Mouse (Mus musculus) midbrain, embryonic 15.5 days (tissue): ENCODE data around the gene Gpnmb. TPM values are rescaled to one million over a fixed set of nuclear protein-coding genes. Genes with fewer than 3 reads are reported as not detected.

Experiments
- ATAC-seq: fragments of 200-750 bp; cut with Nextera tagmentation; replicated peaks from 2 replicates; pipeline ENCODE4 v1.8.0; 2017; ENCODE audit warnings: moderate TSS enrichment
- H3K27ac ChIP-seq: fragments of 300-500 bp; sonication (generic); 2 replicates; pipeline ENCODE4 v1.5.1; 2015; ENCODE audit warnings: mild to moderate bottlenecking, inconsistent platforms
- H3K27me3 ChIP-seq: fragments of 300-500 bp; sonication (generic); replicated peaks from 2 replicates; pipeline ENCODE4 v1.6.1; 2015; ENCODE audit warnings: inconsistent platforms
- H3K36me3 ChIP-seq: fragments of 300-500 bp; sonication (generic); replicated peaks from 2 replicates; pipeline ENCODE4 v1.6.1; 2015; ENCODE audit warnings: inconsistent platforms
- H3K4me1 ChIP-seq: fragments of 300-500 bp; sonication (generic); 2 replicates; pipeline ENCODE4 v1.6.1; 2015; ENCODE audit warnings: inconsistent platforms
- H3K4me2 ChIP-seq: fragments of 300-500 bp; sonication (generic); 2 replicates; pipeline ENCODE4 v1.6.1; 2015; ENCODE audit warnings: inconsistent platforms, mild to moderate bottlenecking, moderate library complexity
- H3K4me3 ChIP-seq: fragments of 300-500 bp; sonication (generic); 2 replicates; pipeline ENCODE4 v1.5.1; 2015; ENCODE audit warnings: mild to moderate bottlenecking, inconsistent platforms
- H3K9ac ChIP-seq: fragments of 300-500 bp; sonication (generic); 2 replicates; pipeline ENCODE4 v1.6.1; 2015; ENCODE audit warnings: mild to moderate bottlenecking, inconsistent platforms
- H3K9me3 ChIP-seq: fragments of 300-500 bp; sonication (generic); 2 replicates; pipeline ENCODE4 v1.6.1; 2016; ENCODE audit warnings: inconsistent platforms
- whole genome bisulfite sequencing: fragments of 180-500 bp; shearing (Covaris S2); methylation state at CpG from one replicate; pipeline ENCODE4 v1.1.7; 2015; ENCODE audit warnings: mixed read lengths; 5-methylcytosine and 5-hydroxymethylcytosine counted together
- polyA plus RNA-seq: library from polyadenylated mRNA; unstranded; fragments of >200 nt; fragmentation: Nextera tagmentation; extraction: Ambion mirVana; gene quantifications from 2 replicates; pipeline ENCODE4 v1.2.1, GENCODE M21; 2015

The Gpnmb gene
- polyA plus RNA-seq, 1 experiment from 2014 or later = 0.36 TPM

GRCm38 (mm10) chr6:49013458-49013857 is 22.9 kb upstream of the Gpnmb start:
- 86% methylated on average over 3 of the region's 3 CpGs for WGBS
- H3K4me2 ChIP-seq = no peak overlapping the region

GRCm38 (mm10) chr6:49017150-49017549 is 19.2 kb upstream of the Gpnmb start:
- WGBS = 64% methylated on average over 12 of the region's 12 CpGs
- H3K4me1 ChIP-seq = no peaks in the 10 kb centered on the region
- no peaks in the 10 kb centered on the region for H3K9me3 ChIP-seq
- no peaks in the 10 kb centered on the region for H3K36me3 ChIP-seq
- no peak overlapping the region for H3K27ac ChIP-seq
- H3K9ac ChIP-seq = no peak overlapping the region
- ATAC-seq = no peak
- H3K4me3 ChIP-seq = no peak overlapping the region
- no peaks in the 10 kb centered on the region for H3K27me3 ChIP-seq
- no peak overlapping the region for H3K4me2 ChIP-seq

More at GRCm38 (mm10) chr6:49013458-49013857, 22.9 kb upstream of the Gpnmb start:
- no peak overlapping the region for H3K4me3 ChIP-seq
- H3K9me3 ChIP-seq = no peaks in the 10 kb centered on the region
- H3K36me3 ChIP-seq = no peaks in the 10 kb centered on the region
- no peak for ATAC-seq
- H3K27ac ChIP-seq = no peak overlapping the region
- no peak overlapping the region for H3K9ac ChIP-seq
- no peaks in the 10 kb centered on the region for H3K27me3 ChIP-seq
- peaks cover 6% of the 10 kb centered on the region for H3K4me1 ChIP-seq

- no peak overlapping the region for H3K4me3 ChIP-seq
- no peaks in the 10 kb centered on the region for H3K9me3 ChIP-seq
- WGBS = 83% methylated on average over 1 of the region's 1 CpGs
- H3K4me1 ChIP-seq = no peaks in the 10 kb centered on the region
- no peak overlapping the region for H3K4me2 ChIP-seq
- ATAC-seq = no peak
- H3K36me3 ChIP-seq = no peaks in the 10 kb centered on the region
- no peaks in the 10 kb centered on the region for H3K27me3 ChIP-seq
- H3K9ac ChIP-seq = no peak overlapping the region
- H3K27ac ChIP-seq = no peak overlapping the region
Observed at GRCm38 (mm10) chr6:49019341-49019740, 17.0 kb upstream of the Gpnmb start.

GRCm38 (mm10) chr6:49021141-49022012 is 15.0 kb upstream of the Gpnmb start:
- H3K4me1 ChIP-seq = no peaks in the 10 kb centered on the region
- H3K27ac ChIP-seq = no peak overlapping the region
- peak; percentile 85 for ATAC-seq

GRCm38 (mm10) chr6:49022384-49022783 is 14.0 kb upstream of the Gpnmb start:
- no peak overlapping the region for H3K4me3 ChIP-seq
- H3K27ac ChIP-seq = no peak overlapping the region
- no peak overlapping the region for H3K9ac ChIP-seq
- H3K4me2 ChIP-seq = no peak overlapping the region
- H3K9me3 ChIP-seq = no peaks in the 10 kb centered on the region
- H3K27me3 ChIP-seq = no peaks in the 10 kb centered on the region
- 79% methylated on average over 2 of the region's 2 CpGs for WGBS
- no peak for ATAC-seq
- no peaks in the 10 kb centered on the region for H3K4me1 ChIP-seq
- no peaks in the 10 kb centered on the region for H3K36me3 ChIP-seq

More at GRCm38 (mm10) chr6:49021141-49022012, 15.0 kb upstream of the Gpnmb start:
- no peak overlapping the region for H3K9ac ChIP-seq
- no peaks in the 10 kb centered on the region for H3K9me3 ChIP-seq
- H3K27me3 ChIP-seq = no peaks in the 10 kb centered on the region
- no peak overlapping the region for H3K4me3 ChIP-seq
- H3K4me2 ChIP-seq = no peak overlapping the region
- 51% methylated on average over 14 of the region's 14 CpGs for WGBS
- H3K36me3 ChIP-seq = no peaks in the 10 kb centered on the region

GRCm38 (mm10) chr6:49023315-49023714 is 13.0 kb upstream of the Gpnmb start:
- no peak overlapping the region for H3K9ac ChIP-seq
- ATAC-seq = no peak
- WGBS = 86% methylated on average over 10 of the region's 10 CpGs
- H3K4me2 ChIP-seq = no peak overlapping the region
- no peaks in the 10 kb centered on the region for H3K4me1 ChIP-seq
- no peak overlapping the region for H3K4me3 ChIP-seq
- no peak overlapping the region for H3K27ac ChIP-seq
- no peaks in the 10 kb centered on the region for H3K36me3 ChIP-seq
- H3K9me3 ChIP-seq = no peaks in the 10 kb centered on the region
- no peaks in the 10 kb centered on the region for H3K27me3 ChIP-seq

- H3K9me3 ChIP-seq = no peaks in the 10 kb centered on the region
- 83% methylated on average over 7 of the region's 7 CpGs for WGBS
Observed at GRCm38 (mm10) chr6:49025290-49025689, 11.1 kb upstream of the Gpnmb start.

GRCm38 (mm10) chr6:49026496-49026895 is 9.8 kb upstream of the Gpnmb start:
- 88% methylated on average over 5 of the region's 5 CpGs for WGBS
- H3K27ac ChIP-seq = no peak overlapping the region

More at GRCm38 (mm10) chr6:49025290-49025689, 11.1 kb upstream of the Gpnmb start:
- Histone ChIP-seq H3K4me3 (no peak overlapping the region), H3K27me3 (no peaks in the 10 kb centered on the region), H3K4me1 (no peaks in the 10 kb centered on the region), H3K9ac (no peak overlapping the region), H3K4me2 (no peak overlapping the region), H3K36me3 (no peaks in the 10 kb centered on the region), H3K27ac (no peak overlapping the region)
- ATAC-seq = no peak

GRCm38 (mm10) chr6:49028019-49028418 is 8.3 kb upstream of the Gpnmb start:
- Histone ChIP-seq H3K9me3 (no peaks in the 10 kb centered on the region), H3K9ac (no peak overlapping the region), H3K27me3 (no peaks in the 10 kb centered on the region), H3K4me3 (no peak overlapping the region), H3K4me1 (no peaks in the 10 kb centered on the region), H3K4me2 (no peak overlapping the region), H3K36me3 (no peaks in the 10 kb centered on the region), H3K27ac (no peak overlapping the region)
- WGBS = 91% methylated on average over 6 of the region's 6 CpGs
- no peak for ATAC-seq

More at GRCm38 (mm10) chr6:49026496-49026895, 9.8 kb upstream of the Gpnmb start:
- no peaks in the 10 kb centered on the region for H3K27me3 ChIP-seq
- H3K9ac ChIP-seq = no peak overlapping the region
- ATAC-seq = no peak
- H3K36me3 ChIP-seq = no peaks in the 10 kb centered on the region
- H3K4me3 ChIP-seq = no peak overlapping the region
- no peaks in the 10 kb centered on the region for H3K9me3 ChIP-seq
- no peaks in the 10 kb centered on the region for H3K4me1 ChIP-seq
- H3K4me2 ChIP-seq = no peak overlapping the region

- Histone ChIP-seq H3K27me3 (no peaks in the 10 kb centered on the region), H3K4me3 (no peak overlapping the region), H3K4me2 (no peak overlapping the region), H3K9ac (no peak overlapping the region), H3K4me1 (no peaks in the 10 kb centered on the region), H3K27ac (no peak overlapping the region), H3K9me3 (no peaks in the 10 kb centered on the region), H3K36me3 (no peaks in the 10 kb centered on the region)
- 82% methylated on average over 3 of the region's 3 CpGs for WGBS
- ATAC-seq = no peak
Observed at GRCm38 (mm10) chr6:49028708-49029107, 7.6 kb upstream of the Gpnmb start.

GRCm38 (mm10) chr6:49031230-49031629 is 5.1 kb upstream of the Gpnmb start:
- Histone ChIP-seq H3K9me3 (no peaks in the 10 kb centered on the region), H3K27me3 (0 out of 2 replicates have a peak, but pooled peaks cover 4% of the 10 kb centered on the region), H3K4me3 (no peak overlapping the region), H3K4me1 (no peaks in the 10 kb centered on the region), H3K27ac (no peak overlapping the region), H3K36me3 (no peaks in the 10 kb centered on the region), H3K4me2 (no peak overlapping the region), H3K9ac (no peak overlapping the region)
- WGBS = 90% methylated on average over 4 of the region's 4 CpGs
- no peak for ATAC-seq

GRCm38 (mm10) chr6:49032783-49033182 is 3.6 kb upstream of the Gpnmb start:
- Histone ChIP-seq H3K4me3 (no peak overlapping the region), H3K27ac (no peak overlapping the region), H3K9me3 (no peaks in the 10 kb centered on the region), H3K27me3 (0 out of 2 replicates have a peak, but pooled peaks cover 8% of the 10 kb centered on the region), H3K9ac (no peak overlapping the region), H3K36me3 (no peaks in the 10 kb centered on the region), H3K4me1 (no peaks in the 10 kb centered on the region; the same call in 1 of the 2 replicates), H3K4me2 (no peak overlapping the region)
- no peak for ATAC-seq
- 73% methylated on average over 4 of the region's 4 CpGs for WGBS

GRCm38 (mm10) chr6:49037268-49037662 is 919 bp downstream of the Gpnmb start:
- Histone ChIP-seq H3K36me3 (no peaks in the 10 kb centered on the region), H3K27ac (no peak overlapping the region), H3K9me3 (no peaks in the 10 kb centered on the region), H3K27me3 (0 out of 2 replicates have a peak, but pooled peaks cover 8% of the 10 kb centered on the region), H3K9ac (no peak overlapping the region), H3K4me2 (no peak overlapping the region), H3K4me3 (no peak overlapping the region), H3K4me1 (no peaks in the 10 kb centered on the region; the same call in 1 of the 2 replicates)
- ATAC-seq = no peak
- 72% methylated on average over 12 of the region's 12 CpGs for WGBS
